Mouse (Mus musculus): ENCODE measurements around the gene Cd300a.
A peak's percentile ranks its signal among the peaks of the same experiment; 100 is the strongest.

Gene Cd300a

GRCm38 (mm10) chr11:114866486-114867360, 23.1 kb upstream of the Cd300a start:
- DNase-seq (ENCODE audit: low spot score in 2 of 2) = no peak

GRCm38 (mm10) chr11:114867361-114868235, 22.2 kb upstream of the Cd300a start:
- DNase-seq (ENCODE audit: low spot score in 2 of 2) = no peak

DNA sequence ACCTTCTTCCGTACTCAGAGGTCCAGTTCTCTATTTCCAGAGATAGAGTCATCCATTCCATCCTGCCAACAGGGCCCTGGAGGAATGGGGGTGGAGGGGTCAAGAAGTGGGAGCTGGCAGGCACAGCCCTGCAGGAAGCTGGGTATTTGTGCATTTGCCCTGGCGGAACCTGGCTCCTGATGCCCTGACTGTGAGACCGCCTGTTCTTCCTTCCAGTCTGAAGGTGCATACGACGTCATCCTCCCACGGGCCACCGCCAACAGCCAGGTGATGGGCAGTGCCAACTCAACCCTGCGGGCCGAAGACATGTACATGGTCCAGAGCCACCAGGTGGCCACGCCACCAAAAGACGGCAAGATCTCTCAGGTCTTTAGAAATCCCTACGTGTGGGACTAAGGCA, 21.6 kb upstream of the Cd300a start:
- DNase-seq (ENCODE audit: low spot score in 2 of 2) = no peak

DNA sequence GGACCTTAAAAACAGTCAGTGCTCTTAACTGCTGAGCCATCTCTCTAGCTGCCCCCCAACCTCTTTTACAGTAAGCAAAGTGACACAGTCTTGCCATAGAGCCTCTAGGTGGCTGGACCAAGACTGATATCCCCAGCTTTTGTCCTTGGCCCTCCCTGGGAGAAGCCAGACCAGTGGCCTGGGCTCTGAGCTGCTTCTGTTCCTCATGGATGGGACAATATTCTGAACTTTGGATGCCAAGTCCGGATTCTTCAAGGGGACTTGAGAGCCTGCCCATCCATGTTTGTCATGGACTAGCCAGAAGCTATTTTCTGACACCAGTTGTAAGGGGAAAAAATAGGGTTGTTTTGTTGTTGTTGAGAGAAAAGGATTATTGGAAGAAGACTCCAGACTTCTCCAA, 20.1 kb upstream of the Cd300a start:
- no peak for DNase-seq (ENCODE audit: low spot score in 2 of 2)

DNA sequence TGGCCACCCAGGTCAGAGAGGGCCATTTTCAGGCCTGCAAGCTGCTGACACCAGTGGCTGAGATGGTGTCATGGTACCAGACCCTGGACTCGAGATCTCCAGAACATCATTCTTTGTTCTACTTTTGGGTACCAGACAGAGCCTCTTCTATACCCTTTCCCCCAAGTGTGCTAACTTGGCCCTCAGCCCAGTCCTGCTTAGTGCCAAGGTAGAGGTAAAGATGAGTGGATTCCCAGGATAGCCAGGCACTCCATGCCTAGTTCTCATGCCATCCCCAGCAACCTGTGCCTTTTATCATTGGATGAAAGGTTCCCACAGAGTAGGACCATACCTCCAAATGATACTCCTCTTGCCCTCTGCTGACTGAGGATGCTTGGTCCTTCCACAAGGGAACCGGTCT, 18.3 kb upstream of the Cd300a start:
- DNase-seq (ENCODE audit: low spot score in 2 of 2) = no peak

DNA sequence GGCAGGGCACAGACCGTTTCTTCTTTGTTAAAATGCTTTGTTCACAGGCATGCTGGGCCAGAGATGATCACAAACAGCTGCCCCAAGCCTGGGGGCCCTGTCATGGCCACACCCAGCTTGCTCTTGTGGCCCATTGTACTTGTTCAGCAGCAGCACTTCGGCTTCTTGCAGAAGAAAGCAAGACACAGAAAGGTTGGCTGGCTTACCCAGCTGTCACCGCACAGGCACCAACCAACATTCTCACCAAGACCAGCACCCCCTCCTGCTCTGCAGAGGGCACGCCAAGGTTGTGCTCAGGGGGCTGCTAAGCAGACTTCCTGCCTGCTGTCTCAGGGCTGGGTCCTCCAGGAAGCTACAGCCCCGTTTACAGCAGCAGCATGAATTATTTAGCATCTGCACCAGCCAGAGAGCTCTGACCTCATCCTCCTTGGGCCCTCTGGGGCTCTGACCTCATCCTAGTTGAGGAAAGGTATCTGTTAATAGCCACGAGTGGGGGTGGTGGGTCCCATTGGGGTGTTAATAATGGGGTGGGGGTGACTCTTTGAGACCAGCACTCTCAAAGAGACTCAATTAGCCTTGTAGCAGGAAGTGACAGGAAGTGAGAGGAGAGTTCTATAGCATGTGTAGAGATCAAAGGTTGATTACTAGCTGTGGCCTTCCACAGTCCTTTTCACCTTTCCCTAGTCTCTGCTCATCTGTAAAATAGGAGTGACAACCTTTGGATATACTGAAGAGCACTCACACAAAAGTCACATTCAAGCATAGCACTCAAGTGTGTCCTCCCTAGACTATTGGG, 16.6 kb upstream of the Cd300a start:
- no peak for DNase-seq (ENCODE audit: low spot score in 2 of 2)

GRCm38 (mm10) chr11:114874226-114875145, 15.4 kb upstream of the Cd300a start:
- no peak for DNase-seq (ENCODE audit: low spot score in 2 of 2)

DNA sequence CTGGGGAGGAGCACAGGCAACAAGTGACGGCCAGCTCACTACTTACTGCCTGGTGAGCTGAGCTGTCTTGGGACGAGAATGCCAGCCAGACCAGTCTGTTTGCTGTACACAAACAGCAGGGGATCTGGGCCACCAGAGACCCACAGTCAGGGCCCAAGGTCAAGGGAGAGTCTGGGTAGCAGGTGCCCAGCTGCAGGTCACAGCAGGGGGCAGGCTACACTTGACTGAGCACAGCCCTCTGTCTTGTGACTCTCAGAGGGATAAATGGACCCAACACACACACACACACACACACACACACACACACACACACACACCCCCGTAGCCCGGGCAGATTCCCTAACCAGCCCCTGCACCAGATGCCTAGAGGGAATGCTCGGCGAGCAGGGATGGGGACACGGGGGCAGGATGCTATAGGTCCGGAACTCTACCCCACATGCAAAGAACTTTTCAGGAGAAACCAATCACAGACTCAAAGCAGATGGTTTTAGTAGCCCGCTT, 14.5 kb upstream of the Cd300a start:
- DNase-seq (ENCODE audit: low spot score in 2 of 2) = no peak

DNA sequence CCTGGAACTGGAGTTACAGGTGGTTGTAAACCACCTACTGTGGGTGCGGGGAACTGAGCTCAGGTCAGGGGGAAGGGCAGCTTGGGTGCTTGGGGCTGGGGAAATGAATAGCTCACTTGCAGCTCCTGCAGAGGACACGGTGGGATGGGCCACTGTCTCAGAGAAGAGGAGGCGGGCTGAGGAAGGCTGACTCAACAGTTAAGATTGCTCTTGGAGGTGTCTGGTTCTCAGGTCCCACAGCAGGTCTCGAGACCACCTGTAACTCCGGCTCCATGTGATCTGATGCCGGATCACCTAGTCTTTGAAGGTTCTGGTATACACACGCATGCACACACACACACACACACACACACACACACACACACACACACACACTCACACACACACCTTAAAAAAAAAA, 13.7 kb upstream of the Cd300a start:
- no peak for DNase-seq (ENCODE audit: low spot score in 2 of 2)

GRCm38 (mm10) chr11:114876621-114877020, 13.2 kb upstream of the Cd300a start:
- no peak for DNase-seq (ENCODE audit: low spot score in 2 of 2)

DNA sequence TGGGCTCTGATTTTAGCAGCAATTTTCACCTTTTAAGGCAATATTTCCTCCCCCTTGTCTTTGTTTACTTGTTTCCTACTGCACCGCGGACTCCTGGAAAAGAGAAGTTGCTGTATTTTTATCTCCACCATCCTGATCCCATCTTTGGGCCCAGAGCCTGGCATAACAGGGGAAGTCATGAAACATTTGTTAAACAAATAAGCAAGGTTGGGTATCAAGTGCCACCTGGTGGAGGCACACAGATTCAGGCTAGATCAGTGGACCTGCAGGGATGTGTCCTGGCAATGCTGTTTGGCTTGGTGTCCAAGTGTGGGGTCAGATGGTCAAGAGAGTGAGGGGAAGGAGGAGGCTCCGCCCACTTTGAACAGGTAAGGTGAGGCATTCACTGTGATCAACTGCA, 12.7 kb upstream of the Cd300a start:
- DNase-seq (ENCODE audit: low spot score in 2 of 2) = peak; percentile 14 to 47

GRCm38 (mm10) chr11:114879666-114880065, 10.2 kb upstream of the Cd300a start:
- no peak for DNase-seq (ENCODE audit: low spot score in 2 of 2)

GRCm38 (mm10) chr11:114880185-114880584, 9.7 kb upstream of the Cd300a start:
- no peak for DNase-seq (ENCODE audit: low spot score in 2 of 2)

- no peak for DNase-seq (ENCODE audit: low spot score in 2 of 2)
Observed at GRCm38 (mm10) chr11:114880589-114880988, 9.3 kb upstream of the Cd300a start.

GRCm38 (mm10) chr11:114883251-114883789, 6.5 kb upstream of the Cd300a start:
- no peak for DNase-seq (ENCODE audit: low spot score in 2 of 2)

DNA sequence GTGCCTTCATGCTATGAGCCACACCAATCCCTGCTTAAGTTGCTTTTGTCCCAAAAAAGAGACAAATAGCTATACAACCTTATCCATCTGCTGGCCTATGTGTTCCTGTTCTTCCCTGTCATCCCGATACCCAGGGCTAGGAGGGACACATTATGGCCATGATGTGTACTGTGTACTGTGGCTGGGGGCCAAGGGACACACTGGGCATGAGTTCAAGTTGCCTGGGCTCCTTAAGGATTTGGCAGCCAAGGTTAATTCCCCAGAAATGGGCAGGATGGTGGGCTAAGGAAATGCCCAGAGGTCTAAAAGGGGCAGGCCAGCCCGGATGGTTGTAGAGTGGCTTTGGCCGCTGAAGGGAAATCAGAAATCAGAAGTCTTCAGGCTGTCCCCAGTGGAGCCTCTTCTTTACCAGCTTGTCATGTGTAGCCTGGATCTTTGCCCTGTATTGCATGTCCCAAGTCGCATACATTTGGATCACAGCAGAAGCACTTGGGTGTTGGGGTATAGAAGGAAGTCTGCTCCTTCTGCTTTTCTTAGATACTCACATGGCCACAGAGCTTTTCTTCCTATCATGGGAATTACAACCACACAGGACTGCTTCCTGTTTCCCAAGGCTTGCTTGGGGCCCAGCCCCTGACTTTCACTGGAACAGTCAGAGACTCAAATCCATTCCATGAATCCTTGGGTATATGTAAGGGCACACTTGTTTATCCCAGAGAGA, 5.3 kb upstream of the Cd300a start:
- no peak for DNase-seq (ENCODE audit: low spot score in 2 of 2)

GRCm38 (mm10) chr11:114890542-114890941, 701 bp downstream of the Cd300a start:
- no peak for DNase-seq (ENCODE audit: low spot score in 2 of 2)

- no peak for DNase-seq (ENCODE audit: low spot score in 2 of 2)
Observed at GRCm38 (mm10) chr11:114896085-114896484, 6.2 kb downstream of the Cd300a start.

DNA sequence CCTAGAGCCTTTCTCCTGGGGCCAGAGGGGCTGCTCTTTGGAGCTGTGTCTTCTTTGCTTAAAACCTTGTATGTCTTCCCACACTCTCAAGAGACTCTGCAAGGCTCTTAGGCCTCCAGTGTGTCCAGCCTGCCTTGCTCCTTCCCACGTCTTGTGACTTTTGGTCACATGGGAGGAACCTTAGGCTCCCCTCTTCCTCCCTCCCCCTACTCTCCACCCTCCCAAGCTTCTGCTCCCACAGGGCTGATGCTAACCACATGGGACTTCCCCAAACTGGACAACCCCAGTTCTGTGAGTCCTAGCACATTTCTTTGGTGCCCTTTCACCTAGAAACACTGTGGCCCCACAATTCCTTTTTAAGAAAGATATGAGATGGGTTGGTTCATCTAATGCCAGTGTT, 8.2 kb downstream of the Cd300a start:
- DNase-seq (ENCODE audit: low spot score in 2 of 2) = no peak

- no peak for DNase-seq (ENCODE audit: low spot score in 2 of 2)
Observed at GRCm38 (mm10) chr11:114903224-114903623, 13.4 kb downstream of the Cd300a start.

All from right cerebral cortex, postnatal 36 days (tissue).